Mouse (Mus musculus): ENCODE results near the gene Neto2.

The Neto2 gene

GRCm38 (mm10) chr8:85602737-85603136 is 98.0 kb downstream of the Neto2 start:
- DNase-seq (ENCODE audit: low read depth), result no peak

GRCm38 (mm10) chr8:85601741-85602140 is 99.0 kb downstream of the Neto2 start:
- no peak for DNase-seq (ENCODE audit: low read depth)

GRCm38 (mm10) chr8:85597413-85598191 is 103.1 kb downstream of the Neto2 start:
- DNase-seq (ENCODE audit: low read depth), result no peak

- no peak for DNase-seq (ENCODE audit: low read depth)
Measured at GRCm38 (mm10) chr8:85595391-85595790, 105.3 kb downstream of the Neto2 start.

- no peak for DNase-seq (ENCODE audit: low read depth)
Measured at GRCm38 (mm10) chr8:85594983-85595382, 105.7 kb downstream of the Neto2 start.

- no peak for DNase-seq (ENCODE audit: low read depth)
Measured at GRCm38 (mm10) chr8:85593324-85593723, 107.4 kb downstream of the Neto2 start.

DNA sequence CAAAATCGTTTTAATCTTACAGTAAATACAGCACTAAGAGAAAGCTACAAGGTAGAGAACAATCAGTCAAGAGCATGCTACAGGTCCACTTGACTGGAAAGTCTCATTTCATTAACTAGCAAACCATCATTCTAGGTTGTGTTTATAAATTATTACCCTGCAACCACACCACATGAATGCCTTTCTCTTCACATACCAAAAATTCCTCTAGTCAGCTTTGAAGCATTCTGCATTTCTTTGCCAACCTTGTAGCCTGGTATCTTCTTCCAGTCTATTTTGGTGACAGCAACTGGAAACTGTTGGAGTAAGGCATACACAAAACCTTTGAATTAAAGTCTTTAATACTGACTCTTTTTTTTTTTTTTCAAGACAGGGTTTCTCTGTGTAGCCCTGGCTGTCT is 109.2 kb downstream of the Neto2 start:
- no peak for DNase-seq (ENCODE audit: low read depth)

DNA sequence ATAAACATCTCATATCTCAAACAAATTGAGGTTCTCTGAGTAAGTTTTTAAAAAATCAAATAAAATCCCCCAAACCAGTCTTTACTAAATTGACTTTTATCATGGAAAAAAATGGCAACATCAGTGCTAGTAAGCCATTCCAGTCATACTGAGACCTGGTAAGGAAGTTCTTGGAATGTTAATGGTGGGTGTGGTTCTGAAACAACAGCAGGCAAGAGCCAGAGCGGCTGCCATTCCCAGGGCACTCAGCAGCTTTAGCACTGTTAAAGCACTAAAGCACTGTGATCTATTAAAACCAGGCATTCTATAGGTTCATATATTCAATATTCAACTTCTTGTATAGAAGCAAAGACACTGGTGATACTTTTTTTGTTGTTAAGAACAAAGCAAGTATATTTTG is 110.5 kb downstream of the Neto2 start:
- no peak for DNase-seq (ENCODE audit: low read depth)

GRCm38 (mm10) chr8:85588596-85588995 is 112.1 kb downstream of the Neto2 start:
- no peak for DNase-seq (ENCODE audit: low read depth)

All from c-Kit-positive CD71-negative TER-119-negative erythroid progenitor cells, embryonic 14.5 days (primary cell).